Comparison of ENCODE assay signal across 28 mouse cellular contexts in the genomic region with DNA sequence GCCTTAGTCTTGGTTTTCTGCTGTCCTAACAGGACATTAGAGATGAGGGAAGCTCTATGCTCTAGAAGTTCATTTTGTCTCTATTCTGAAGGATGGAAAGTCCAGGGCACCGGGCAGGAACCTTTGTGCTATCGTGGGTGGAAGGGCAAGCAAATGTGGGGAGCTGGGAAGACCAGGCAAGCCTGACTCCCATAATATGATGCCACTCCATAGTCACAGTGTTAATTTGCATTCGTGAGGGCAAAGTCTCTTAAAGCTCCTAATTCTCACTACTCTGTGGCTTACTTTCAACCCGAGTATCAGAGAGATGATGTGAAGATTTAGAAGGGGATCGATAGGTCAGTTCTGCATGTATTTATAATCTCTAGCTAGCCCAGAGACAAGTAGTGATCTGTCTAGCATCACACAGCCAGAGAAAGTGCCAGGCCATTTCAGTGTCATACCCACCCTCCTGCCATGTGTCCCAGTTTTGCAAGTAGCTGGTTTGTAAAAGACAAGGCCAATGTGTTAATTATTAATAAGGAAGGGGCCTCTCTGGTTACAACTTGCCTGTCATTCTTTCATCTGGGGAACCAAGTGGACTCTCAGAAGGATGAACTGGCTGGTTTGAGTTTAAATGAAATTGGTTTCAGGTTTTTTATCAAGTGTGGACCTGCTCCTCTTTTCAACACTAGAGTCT. TPM values are rescaled to one million over a fixed set of nuclear protein-coding genes. Genes with fewer than 3 reads are reported as not detected.
A peak's percentile ranks its signal among the peaks of the same experiment; 100 is the strongest.
DNase-seq lines count a peak whose midpoint lies in the region; ATAC-seq and TF ChIP-seq lines count a peak whose summit lies in the region.
"Had no signal": no experiment of that assay in that cellular context is flagged by ENCODE, and none has a peak within 500 bp of the region (broad histone marks: within the 10 kb centered on the region; RNA-seq: fewer than 3 reads in every experiment).

No protein-coding gene starts in this region.

- no peak for TF ChIP-seq POLR2A in kidney, adult 2 months (IDR thresholded peaks at IDR 0.05; ENCODE audit: low read depth, low read length)

- peaks cover 12% of the 10 kb centered on the region; the same call in 1 of the 2 replicates for H3K4me1 ChIP-seq in kidney, adult 2 months (ENCODE audit: control insufficient read depth, insufficient read depth, low read length)
- no peaks in the 10 kb centered on the region for H3K4me1 ChIP-seq in kidney, embryonic 14.5 days (ENCODE audit: control insufficient read depth, insufficient read depth, low read length)
- H3K4me1 ChIP-seq in liver, embryonic 11.5 days (replicated peaks; ENCODE audit: control insufficient read depth, insufficient read depth, low read length): no peaks in the 10 kb centered on the region
- H3K4me1 ChIP-seq in liver, postnatal 0 days (ENCODE audit: insufficient read depth): peaks cover 14% of the 10 kb centered on the region
- H3K4me1 ChIP-seq in midbrain, embryonic 13.5 days (replicated peaks): no peaks in the 10 kb centered on the region
- H3K4me1 ChIP-seq: embryonic facial prominence, embryonic 15.5 days; limb, embryonic 13.5 days; lung, embryonic 15.5 days; midbrain, embryonic 15.5 days; neural tube, embryonic 13.5 days; stomach, embryonic 15.5 days had no signal

- no peak overlapping the region for H3K4me3 ChIP-seq in kidney, adult 2 months (ENCODE audit: insufficient read depth, low read depth, low read length)
- H3K4me3 ChIP-seq in kidney, embryonic 14.5 days (ENCODE audit: low read length): no peak overlapping the region
- no peak overlapping the region for H3K4me3 ChIP-seq in left cerebral cortex, adult 2 months
- H3K4me3 ChIP-seq in liver, embryonic 11.5 days (ENCODE audit: low read depth, low read length): no peak overlapping the region
- H3K4me3 ChIP-seq in liver, postnatal 0 days (ENCODE audit: low read depth, low read length): no peak overlapping the region
- H3K4me3 ChIP-seq in midbrain, embryonic 13.5 days (replicated peaks): no peak overlapping the region
- H3K4me3 ChIP-seq: embryonic facial prominence, embryonic 15.5 days; limb, embryonic 13.5 days; lung, embryonic 15.5 days; midbrain, embryonic 15.5 days; myocyte; neural tube, embryonic 13.5 days; stomach, embryonic 15.5 days had no signal

- peak; percentile 71 for DNase-seq in kidney, adult 2 months
- DNase-seq in left cerebral cortex, adult 2 months (ENCODE audit: extremely low spot score in 1 of 2, low spot score in 2 of 2): no peak
- DNase-seq in left cerebral cortex, postnatal 14 days (ENCODE audit: low spot score in 2 of 2): no peak
- no peak for DNase-seq in liver, embryonic 11.5 days (ENCODE audit: low spot score)
- DNase-seq in liver, postnatal 0 days: no peak
- no peak for DNase-seq in MN1 (ENCODE audit: low spot score)
- DNase-seq: adrenal gland, postnatal 36 days; gastrocnemius, postnatal 14 days; heart, adult 11 months; layer of hippocampus, postnatal 36 days; lung, postnatal 36 days; right cerebral cortex, postnatal 4 days had no signal

- no peak overlapping the region for H3K27ac ChIP-seq in kidney, adult 2 months (ENCODE audit: insufficient read depth, low read depth, low read length)
- no peak overlapping the region for H3K27ac ChIP-seq in kidney, embryonic 14.5 days (ENCODE audit: low read depth, low read length)
- H3K27ac ChIP-seq in left cerebral cortex, adult 2 months: peak overlapping the region; percentile 3; the same call in 1 of the 2 replicates
- H3K27ac ChIP-seq in liver, embryonic 11.5 days (ENCODE audit: low read depth, low read length): peak overlapping the region; percentile 57; the same call in 1 of the 2 replicates
- peak overlapping the region; percentile 55; the same call in 1 of the 2 replicates for H3K27ac ChIP-seq in liver, postnatal 0 days (ENCODE audit: low read depth)
- H3K27ac ChIP-seq in midbrain, embryonic 13.5 days: no peak overlapping the region
- H3K27ac ChIP-seq: embryonic facial prominence, embryonic 15.5 days; hindbrain, embryonic 14.5 days; limb, embryonic 13.5 days; lung, embryonic 15.5 days; midbrain, embryonic 15.5 days; neural tube, embryonic 13.5 days; stomach, embryonic 15.5 days had no signal

- TF ChIP-seq CTCF in kidney, adult 2 months (conservative IDR thresholded peaks at IDR 0.05; ENCODE audit: insufficient read depth, insufficient read length, low read depth, low read length): no peak
- no peak for TF ChIP-seq CTCF in left cerebral cortex, adult 2 months (IDR thresholded peaks at IDR 0.05)
- no peak for TF ChIP-seq CTCF in liver, postnatal 0 days (IDR thresholded peaks at IDR 0.05; ENCODE audit: low read depth)

- H3K4me2 ChIP-seq in kidney, embryonic 14.5 days (replicated peaks; ENCODE audit: low read depth, low read length): no peak overlapping the region
- H3K4me2 ChIP-seq in liver, embryonic 11.5 days: no peak overlapping the region
- no peak overlapping the region; the same call in 1 of the 2 replicates for H3K4me2 ChIP-seq in liver, postnatal 0 days (ENCODE audit: low read depth, low read length)
- no peak overlapping the region for H3K4me2 ChIP-seq in midbrain, embryonic 13.5 days (replicated peaks)
- H3K4me2 ChIP-seq: embryonic facial prominence, embryonic 15.5 days; heart, embryonic 11.5 days; hindbrain, embryonic 14.5 days; limb, embryonic 13.5 days; lung, embryonic 15.5 days; midbrain, embryonic 15.5 days; neural tube, embryonic 13.5 days; stomach, embryonic 15.5 days had no signal

- H3K9ac ChIP-seq in kidney, embryonic 14.5 days (ENCODE audit: low read depth, low read length): no peak overlapping the region
- H3K9ac ChIP-seq in liver, embryonic 11.5 days (ENCODE audit: low read depth, low read length): no peak overlapping the region
- no peak overlapping the region for H3K9ac ChIP-seq in liver, postnatal 0 days (replicated peaks)
- H3K9ac ChIP-seq in midbrain, embryonic 13.5 days (replicated peaks): no peak overlapping the region
- H3K9ac ChIP-seq: embryonic facial prominence, embryonic 15.5 days; hindbrain, embryonic 14.5 days; limb, embryonic 13.5 days; lung, embryonic 15.5 days; midbrain, embryonic 15.5 days; neural tube, embryonic 13.5 days; stomach, embryonic 15.5 days had no signal

- ATAC-seq in kidney, embryonic 14.5 days (ENCODE audit: low FRiP score, low TSS enrichment): no peak
- no peak for ATAC-seq in liver, embryonic 11.5 days (replicated peaks; ENCODE audit: low FRiP score)
- peak; percentile 79 for ATAC-seq in liver, postnatal 0 days
- ATAC-seq in midbrain, embryonic 13.5 days: no peak
- ATAC-seq: forebrain, embryonic 14.5 days; inflammation-experienced regulatory T-cells, adult 6 months; midbrain, embryonic 15.5 days; Patski had no signal

- WGBS in kidney, adult 2 months: 65% methylated on average over 5 of the region's 5 CpGs
- 89% methylated on average over 5 of the region's 5 CpGs for whole genome bisulfite sequencing in kidney, embryonic 14.5 days
- 88% methylated on average over 5 of the region's 5 CpGs for WGBS in liver, embryonic 11.5 days
- WGBS in liver, postnatal 0 days (ENCODE audit: insufficient replicate concordance): 67% methylated on average over 5 of the region's 5 CpGs
- WGBS in midbrain, embryonic 13.5 days: 94% methylated on average over 5 of the region's 5 CpGs

- no peaks in the 10 kb centered on the region for H3K9me3 ChIP-seq in kidney, embryonic 14.5 days (ENCODE audit: control insufficient read depth, low read length)
- H3K9me3 ChIP-seq in liver, embryonic 11.5 days (ENCODE audit: control insufficient read depth, low read length): no peaks in the 10 kb centered on the region
- no peaks in the 10 kb centered on the region for H3K9me3 ChIP-seq in liver, postnatal 0 days (ENCODE audit: low read length)
- H3K9me3 ChIP-seq in midbrain, embryonic 13.5 days: no peaks in the 10 kb centered on the region
- H3K9me3 ChIP-seq: embryonic facial prominence, embryonic 15.5 days; limb, embryonic 13.5 days; lung, embryonic 15.5 days; midbrain, embryonic 15.5 days; neural tube, embryonic 13.5 days; stomach, embryonic 15.5 days had no signal

- H3K36me3 ChIP-seq in kidney, adult 2 months (ENCODE audit: control insufficient read depth, insufficient read depth, low read length): peaks cover 10% of the 10 kb centered on the region
- H3K36me3 ChIP-seq in kidney, embryonic 14.5 days (ENCODE audit: control insufficient read depth, insufficient read depth, low read length): peaks cover 69% of the 10 kb centered on the region
- peaks cover 42% of the 10 kb centered on the region for H3K36me3 ChIP-seq in liver, embryonic 11.5 days (ENCODE audit: control insufficient read depth, insufficient read depth, low read length)
- peaks cover 47% of the 10 kb centered on the region for H3K36me3 ChIP-seq in liver, postnatal 0 days (replicated peaks; ENCODE audit: insufficient read depth, low read length)
- H3K36me3 ChIP-seq in midbrain, embryonic 13.5 days: peaks cover 85% of the 10 kb centered on the region

- no peaks in the 10 kb centered on the region for H3K27me3 ChIP-seq in kidney, adult 2 months (replicated peaks; ENCODE audit: control insufficient read depth, insufficient read depth, low read length)
- no peaks in the 10 kb centered on the region for H3K27me3 ChIP-seq in kidney, embryonic 14.5 days (ENCODE audit: control insufficient read depth, insufficient read depth, low read length)
- no peaks in the 10 kb centered on the region for H3K27me3 ChIP-seq in liver, embryonic 11.5 days (replicated peaks; ENCODE audit: control insufficient read depth, insufficient read depth, low read length)
- H3K27me3 ChIP-seq in liver, postnatal 0 days (ENCODE audit: insufficient read depth, low read length): no peaks in the 10 kb centered on the region
- H3K27me3 ChIP-seq in midbrain, embryonic 13.5 days: no peaks in the 10 kb centered on the region
- H3K27me3 ChIP-seq: embryonic facial prominence, embryonic 15.5 days; limb, embryonic 13.5 days; lung, embryonic 15.5 days; midbrain, embryonic 15.5 days; neural tube, embryonic 13.5 days; Patski; stomach, embryonic 15.5 days had no signal

- TF ChIP-seq EP300 in liver, postnatal 0 days (IDR thresholded peaks at IDR 0.05; ENCODE audit: low read depth): no peak

- intact Hi-C loops in left cerebral cortex, adult 2 months (cut with DNase I): no loop called here
- intact Hi-C loops in left cerebral cortex, postnatal 14 days (cut with DNase I): no loop called here

RNA-seq across cellular contexts. Expression of a gene that starts 25.6 kb away (rescaled TPM):
- 890 and 915 TPM in 2 replicates for polyA plus RNA-seq in kidney, adult 2 months (2012; rRNA removed)
- 123 and 191 TPM in 2 replicates for polyA plus RNA-seq in kidney, embryonic 14.5 days (2014; fragmentation: Nextera tagmentation; extraction: Ambion mirVana)
- total RNA-seq in left cerebral cortex, adult 2 months (2021): 100 to 1,000 TPM; 420 to 427 TPM
- total RNA-seq in left cerebral cortex, postnatal 14 days (2021): 100 to 1,000 TPM; 445 to 467 TPM
- polyA plus RNA-seq in liver, embryonic 11.5 days (2014; fragmentation: Nextera tagmentation; extraction: Ambion mirVana): 177 and 185 TPM in 2 replicates
- polyA plus RNA-seq in liver, postnatal 0 days (2015; fragmentation: Nextera tagmentation; extraction: Ambion mirVana): 86.7 and 87.0 TPM in 2 replicates
- polyA plus RNA-seq in midbrain, embryonic 13.5 days (2015; fragmentation: Nextera tagmentation; extraction: Ambion mirVana): 220 and 221 TPM in 2 replicates

RNA-seq across cellular contexts. Expression of a gene that starts 26.0 kb away (rescaled TPM):
- polyA plus RNA-seq in kidney, adult 2 months (2012; rRNA removed): 33.5 and 47.4 TPM in 2 replicates
- polyA plus RNA-seq in kidney, embryonic 14.5 days (2014; fragmentation: Nextera tagmentation; extraction: Ambion mirVana): 192 and 223 TPM in 2 replicates
- total RNA-seq in left cerebral cortex, adult 2 months (2021): 10 to 100 TPM; 31.1 to 32.8 TPM
- total RNA-seq in left cerebral cortex, postnatal 14 days (2021): 10 to 100 TPM; 31.8 to 39.8 TPM
- polyA plus RNA-seq in liver, embryonic 11.5 days (2014; fragmentation: Nextera tagmentation; extraction: Ambion mirVana): 224 and 237 TPM in 2 replicates
- 61.5 and 63.0 TPM in 2 replicates for polyA plus RNA-seq in liver, postnatal 0 days (2015; fragmentation: Nextera tagmentation; extraction: Ambion mirVana)
- 136 and 149 TPM in 2 replicates for polyA plus RNA-seq in midbrain, embryonic 13.5 days (2015; fragmentation: Nextera tagmentation; extraction: Ambion mirVana)

RNA-seq across cellular contexts. Expression of a gene that starts 28.3 kb away (rescaled TPM):
- polyA plus RNA-seq in kidney, adult 2 months (2012; rRNA removed): 16.1 and 20.2 TPM in 2 replicates
- polyA plus RNA-seq in kidney, embryonic 14.5 days (2014; fragmentation: Nextera tagmentation; extraction: Ambion mirVana): 76.5 and 78.9 TPM in 2 replicates
- 10 to 100 TPM; 50.1 to 56.8 TPM for total RNA-seq in left cerebral cortex, adult 2 months (2021)
- 10 to 100 TPM; 52.8 to 53.9 TPM for total RNA-seq in left cerebral cortex, postnatal 14 days (2021)
- polyA plus RNA-seq in liver, embryonic 11.5 days (2014; fragmentation: Nextera tagmentation; extraction: Ambion mirVana): 131 and 134 TPM in 2 replicates
- polyA plus RNA-seq in liver, postnatal 0 days (2015; fragmentation: Nextera tagmentation; extraction: Ambion mirVana): 57.0 and 57.3 TPM in 2 replicates
- 69.7 and 70.1 TPM in 2 replicates for polyA plus RNA-seq in midbrain, embryonic 13.5 days (2015; fragmentation: Nextera tagmentation; extraction: Ambion mirVana)

RNA-seq across cellular contexts. Expression of a gene that starts 38.8 kb away (rescaled TPM):
- 5.6 and 6.0 TPM in 2 replicates for polyA plus RNA-seq in kidney, adult 2 months (2012; rRNA removed)
- 17.5 and 28.1 TPM in 2 replicates for polyA plus RNA-seq in kidney, embryonic 14.5 days (2014; fragmentation: Nextera tagmentation; extraction: Ambion mirVana)
- total RNA-seq in left cerebral cortex, adult 2 months (2021): 10 to 100 TPM; 91.2 to 97.6 TPM
- total RNA-seq in left cerebral cortex, postnatal 14 days (2021): 100 to 1,000 TPM; 109 to 112 TPM
- 3.7 and 3.9 TPM in 2 replicates for polyA plus RNA-seq in liver, embryonic 11.5 days (2014; fragmentation: Nextera tagmentation; extraction: Ambion mirVana)
- 0.52 and 0.59 TPM in 2 replicates for polyA plus RNA-seq in liver, postnatal 0 days (2015; fragmentation: Nextera tagmentation; extraction: Ambion mirVana)
- 96.4 and 102 TPM in 2 replicates for polyA plus RNA-seq in midbrain, embryonic 13.5 days (2015; fragmentation: Nextera tagmentation; extraction: Ambion mirVana)
- total RNA-seq: common myeloid progenitor, adult 5-6 weeks; megakaryocyte-erythroid progenitor cell, adult 5-6 weeks had no signal
- polyA plus RNA-seq: inflammation-experienced regulatory T-cells, adult 6 months had no signal

RNA-seq across cellular contexts. Expression of a gene that starts 39.1 kb away (rescaled TPM):
- polyA plus RNA-seq in kidney, adult 2 months (2012; rRNA removed): 31.6 and 40.3 TPM in 2 replicates
- 19.4 and 24.1 TPM in 2 replicates for polyA plus RNA-seq in kidney, embryonic 14.5 days (2014; fragmentation: Nextera tagmentation; extraction: Ambion mirVana)
- 10 to 100 TPM; 34.8 to 41.4 TPM for total RNA-seq in left cerebral cortex, adult 2 months (2021)
- total RNA-seq in left cerebral cortex, postnatal 14 days (2021): 10 to 100 TPM; 25.8 to 31.8 TPM
- polyA plus RNA-seq in liver, embryonic 11.5 days (2014; fragmentation: Nextera tagmentation; extraction: Ambion mirVana): 18.3 and 19.3 TPM in 2 replicates
- 10.9 and 12.3 TPM in 2 replicates for polyA plus RNA-seq in liver, postnatal 0 days (2015; fragmentation: Nextera tagmentation; extraction: Ambion mirVana)
- polyA plus RNA-seq in midbrain, embryonic 13.5 days (2015; fragmentation: Nextera tagmentation; extraction: Ambion mirVana): 16.2 and 17.7 TPM in 2 replicates

Comparison
In these comparisons a context has a peak if more than half of its experiments do, and no peak if none do; other contexts are left out.
1. H3K27ac ChIP-seq: peak in left cerebral cortex, adult 2 months (single experiment), liver, embryonic 11.5 days (single experiment) and liver, postnatal 0 days (single experiment); none in kidney, adult 2 months (single experiment), kidney, embryonic 14.5 days (single experiment) and midbrain, embryonic 13.5 days (single experiment).